Mouse (Mus musculus): Measurements from ENCODE around the gene Ces1d. TPM values are rescaled to one million over a fixed set of nuclear protein-coding genes. Genes with fewer than 3 reads are reported as not detected.

Gene Ces1d
- polyA plus RNA-seq, 2 experiments from 2014 or later, result not detected

GRCm38 (mm10) chr8:93132196-93132595 lies 65.4 kb downstream of the Ces1d start:
- no peak for ATAC-seq

- no peak for ATAC-seq
These were observed 66.2 kb downstream of the Ces1d start, which contains the start of gene Ces1c for GRCm38 (mm10) chr8:93131233-93131980. Gene Ces1c (minus strand): TSS chr8:93131283.

DNA sequence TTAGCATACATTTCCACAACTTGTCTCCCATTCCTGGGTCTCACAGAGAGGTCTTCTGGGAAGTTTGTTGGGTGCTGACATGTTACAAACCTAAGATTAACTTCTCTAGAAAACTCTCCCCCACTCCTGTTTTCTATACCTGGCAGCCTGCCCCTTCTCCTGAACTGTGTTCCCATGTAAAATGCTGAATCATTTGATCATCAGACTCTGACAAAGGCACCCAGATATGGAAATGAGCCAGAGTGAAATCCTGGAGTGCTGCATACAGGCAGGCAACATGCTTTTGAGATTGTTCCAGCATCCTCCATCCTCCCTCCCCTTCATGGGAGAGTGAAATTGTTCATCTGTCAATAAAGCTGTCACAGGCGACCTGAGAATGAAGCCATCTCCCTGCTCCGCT lies 71.2 kb downstream of the Ces1d start:
- no peak for ATAC-seq

DNA sequence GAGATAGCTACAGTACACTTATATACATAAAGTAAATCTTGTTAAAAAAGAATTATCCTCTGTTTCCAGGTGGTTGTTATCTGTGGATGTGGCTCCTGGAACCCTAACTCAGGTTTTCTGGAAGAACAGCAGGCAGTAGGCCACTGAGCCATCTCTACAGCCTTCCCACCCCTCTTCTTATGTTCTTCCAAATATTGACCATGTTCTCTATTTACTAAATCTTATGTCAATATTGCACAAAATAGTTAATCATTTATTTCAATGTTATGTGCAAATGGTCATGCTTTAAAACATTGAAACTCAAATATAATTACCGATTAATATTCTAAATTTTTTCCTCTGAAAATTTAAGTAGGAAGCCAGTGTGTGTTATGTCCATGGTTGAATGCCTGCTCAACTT lies 75.6 kb downstream of the Ces1d start:
- no peak for ATAC-seq

Other genes with a start within 250 kb of the Ces1d start
- not detected for gene Slc6a2, start 237.8 kb downstream of the Ces1d start, polyA plus RNA-seq (2017; shearing (Covaris generic))
- gene Ces1a, start 149.6 kb downstream of the Ces1d start, polyA plus RNA-seq (2017; shearing (Covaris generic)), result not detected
- gene Ces1b, start 117.8 kb downstream of the Ces1d start, polyA plus RNA-seq (2017; shearing (Covaris generic)), result not detected
- not detected for gene Ces1c, start 66.6 kb downstream of the Ces1d start, polyA plus RNA-seq (2017; shearing (Covaris generic))
- gene Ces1e, start 31.8 kb upstream of the Ces1d start, polyA plus RNA-seq (2017; shearing (Covaris generic)), result not detected
- not detected for gene Ces1f, start 81.9 kb upstream of the Ces1d start, polyA plus RNA-seq (2017; shearing (Covaris generic))
- gene Ces1g, start 139.5 kb upstream of the Ces1d start, polyA plus RNA-seq (2017; shearing (Covaris generic)), result not detected
- gene Ces1h, start 181.9 kb upstream of the Ces1d start, polyA plus RNA-seq (2017; shearing (Covaris generic)), result not detected

Data from activated CD4-positive, CD25-positive, alpha-beta regulatory T cell, adult 4 months (primary cell).